Mouse (Mus musculus) c-Kit-positive CD71-positive TER-119-positive erythroid progenitor cells, embryonic 14.5 days (primary cell): Measurements from ENCODE around the gene Vmn1r180.
"Not testable (repeated sequence)": the region's sequence is repeated elsewhere in the genome, so short reads cannot be mapped to it uniquely, and the experiment has no call there.

ENCODE experiments used
- DNase-seq: peaks from one replicate; pipeline ENCODE4 v3.0.0-alpha.2; 2013; ENCODE audit warnings: low spot score

The Vmn1r180 gene

GRCm38 (mm10) chr7:23950332-23950731 lies at the start of gene Vmn1r180:
Gene Vmn1r180, plus strand, starts transcription at chr7:23950632.
- DNase-seq = no peak

DNA sequence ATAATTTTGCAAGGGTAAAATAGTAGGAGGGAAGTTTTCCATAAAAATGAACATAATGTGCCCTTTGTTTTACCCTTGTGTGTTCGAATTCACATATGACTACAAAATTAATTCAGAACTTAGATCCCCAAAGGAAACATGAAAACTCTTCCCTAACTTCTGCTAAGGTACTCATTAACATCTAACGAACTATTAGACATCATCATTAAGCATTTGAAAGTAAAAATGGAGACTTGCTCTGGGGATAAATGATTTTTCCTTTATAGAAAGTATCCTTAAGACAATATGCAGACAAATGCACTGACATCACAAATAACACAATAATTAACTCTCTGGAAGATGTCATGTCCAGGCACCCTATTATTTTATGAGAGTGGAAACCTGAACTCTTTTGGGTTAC lies 23.8 kb upstream of the Vmn1r180 start, which contains the start of gene Vmn1r179:
Vmn1r179 (plus strand) TSS at position 301 of the 400 bp plus-strand sequence.
- DNase-seq = no peak

DNA sequence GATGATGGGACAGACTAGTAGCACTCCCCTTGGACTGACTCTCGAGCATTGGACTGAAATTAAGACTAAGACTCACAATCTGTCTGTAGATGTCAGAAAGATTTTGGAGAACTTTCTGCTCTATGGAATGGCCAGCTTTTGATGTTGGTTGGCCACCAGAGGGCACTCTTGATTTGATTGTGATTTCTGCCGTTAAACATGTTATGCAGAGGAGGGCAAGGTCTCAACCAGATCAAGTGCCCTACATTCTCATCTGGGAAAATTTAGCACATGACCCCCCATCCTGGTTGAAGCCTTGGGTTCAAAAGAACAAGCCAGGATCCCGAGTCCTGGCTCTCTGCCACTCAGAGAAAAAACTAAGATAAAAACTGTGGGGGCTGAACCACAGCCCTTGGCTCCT lies 17.6 kb downstream of the Vmn1r180 start:
- not testable (repeated sequence) for DNase-seq

- not testable (repeated sequence) for DNase-seq
Measured at GRCm38 (mm10) chr7:23974315-23974714, 23.9 kb downstream of the Vmn1r180 start, which contains the start of gene Vmn1r181. Gene Vmn1r181, plus strand, starts transcription at chr7:23974615.

- no peak for DNase-seq
Measured at GRCm38 (mm10) chr7:24001391-24001790, 51.0 kb downstream of the Vmn1r180 start, which contains the start of gene V1rd19. Gene V1rd19, plus strand, starts transcription at chr7:24001691.
